Mouse (Mus musculus) myocyte (in vitro differentiated cells): ENCODE data around the gene Tasp1. TPM values are rescaled to one million over a fixed set of nuclear protein-coding genes. Genes with fewer than 3 reads are reported as not detected.
"Not testable (repeated sequence)": the region's sequence is repeated elsewhere in the genome, so short reads cannot be mapped to it uniquely, and the experiment has no call there.

Experiments used
- H3K27me3 ChIP-seq: one replicate; pipeline ENCODE4 v1.6.1; 2011; ENCODE audit not compliant: control insufficient read depth, insufficient read depth, insufficient read length
- H3K36me3 ChIP-seq: one replicate; pipeline ENCODE4 v1.6.1; 2011; ENCODE audit not compliant: control insufficient read depth, insufficient read depth
- H3K4me2 ChIP-seq: one replicate; pipeline ENCODE4 v1.6.1; 2011; ENCODE audit warnings: low read depth, control low read depth
- H3K4me3 ChIP-seq: one replicate; pipeline ENCODE4 v1.5.1; 2011; ENCODE audit warnings: mild to moderate bottlenecking, control low read depth, moderate library complexity
- H3K79me2 ChIP-seq: one replicate; pipeline ENCODE4 v1.6.1; 2011; ENCODE audit not compliant: control insufficient read depth, insufficient read depth
- H3ac ChIP-seq: one replicate; pipeline ENCODE4 v1.6.1; 2011; ENCODE audit not compliant: control insufficient read depth, insufficient read length
- CEBPB ChIP-seq: IDR thresholded peaks from 2 replicates; pipeline ENCODE4 v1.6.1; 2011; ENCODE audit warnings: mild to moderate bottlenecking, moderate library complexity; ENCODE audit not compliant: poor library complexity, insufficient read depth, severe bottlenecking
- E2F4 ChIP-seq: IDR thresholded peaks from one replicate; pipeline ENCODE4 v1.6.1; 2011; ENCODE audit warnings: mild to moderate bottlenecking, control low read depth, moderate library complexity; ENCODE audit not compliant: insufficient read depth
- MAX ChIP-seq: IDR thresholded peaks from one replicate; pipeline ENCODE4 v1.6.1; 2011; ENCODE audit warnings: low read depth, mild to moderate bottlenecking, control low read depth
- MYOD1 ChIP-seq, 3 experiments: IDR thresholded peaks; one replicate each; pipeline ENCODE4 v1.6.1; 2011; ENCODE audit warnings: control low read depth in 2 of 3, low read depth in 2 of 3, mild to moderate bottlenecking in 2 of 3, moderate library complexity in 1 of 3; ENCODE audit not compliant: insufficient read length in 2 of 3, control insufficient read depth in 1 of 3
- MYOG ChIP-seq, 3 experiments: IDR thresholded peaks; one replicate each; pipeline ENCODE4 v1.6.1; 2011; ENCODE audit warnings: control low read depth in 2 of 3, low read depth in 2 of 3, mild to moderate bottlenecking in 2 of 3; ENCODE audit not compliant: insufficient read length in 2 of 3, control insufficient read depth in 1 of 3, insufficient read depth in 1 of 3
- POLR2A ChIP-seq: IDR thresholded peaks from one replicate; pipeline ENCODE4 v1.6.1; 2011; ENCODE audit warnings: low read depth, mild to moderate bottlenecking, control low read depth, moderate library complexity; ENCODE audit not compliant: insufficient read length
- POLR2AphosphoS2 ChIP-seq: IDR thresholded peaks from one replicate; pipeline ENCODE4 v1.6.1; 2011; ENCODE audit warnings: low read depth, control low read depth; ENCODE audit not compliant: insufficient read length
- REST ChIP-seq: IDR thresholded peaks from one replicate; pipeline ENCODE4 v1.6.1; 2011; ENCODE audit warnings: mild to moderate bottlenecking, control low read depth, moderate library complexity; ENCODE audit not compliant: insufficient read depth, insufficient read length
- SRF ChIP-seq: IDR thresholded peaks from one replicate; pipeline ENCODE4 v1.6.1; 2011; ENCODE audit warnings: low read depth; ENCODE audit not compliant: control insufficient read depth, insufficient read length
- TCF12 ChIP-seq: IDR thresholded peaks from one replicate; pipeline ENCODE4 v1.6.1; 2011; ENCODE audit warnings: mild to moderate bottlenecking, control low read depth; ENCODE audit not compliant: poor library complexity, insufficient read depth, severe bottlenecking
- TCF3 ChIP-seq: IDR thresholded peaks from one replicate; pipeline ENCODE4 v1.6.1; 2011; ENCODE audit warnings: low read depth, control low read depth; ENCODE audit not compliant: insufficient read length
- USF1 ChIP-seq: IDR thresholded peaks from one replicate; pipeline ENCODE4 v1.6.1; 2011; ENCODE audit warnings: low read depth, mild to moderate bottlenecking, control low read depth, moderate library complexity
- polyA plus RNA-seq: library from polyadenylated mRNA; unstranded; fragments of >200 nt; fragmentation: generic; extraction: Trizol; gene quantifications from one replicate; pipeline ENCODE4 v1.2.1, GENCODE M21; 2012; ENCODE audit warnings: missing spikeins

The Tasp1 gene
- polyA plus RNA-seq, 1 experiment = 3.8 TPM

DNA sequence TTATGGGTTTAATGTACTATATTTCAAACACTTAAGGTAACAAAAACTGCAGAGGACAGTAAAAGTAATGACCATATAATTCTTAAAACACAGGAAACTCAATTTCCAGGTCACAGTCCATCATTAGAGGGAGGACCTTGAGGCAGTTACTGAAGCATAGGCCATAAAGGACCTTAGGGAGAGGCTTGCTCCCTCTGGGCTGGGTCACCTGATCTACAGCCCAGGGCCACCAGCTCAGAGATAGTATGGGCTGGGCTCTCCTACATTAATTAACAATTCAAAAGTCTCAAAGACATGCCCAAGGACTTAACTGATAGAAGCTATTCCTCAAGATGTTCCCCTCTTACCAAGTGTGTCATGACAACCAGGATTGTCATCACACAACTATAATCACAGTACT, 29.8 kb downstream of the Tasp1 start:
- Histone ChIP-seq H3ac (no peak overlapping the region), H3K79me2 (no peaks in the 10 kb centered on the region), H3K4me2 (no peak overlapping the region), H3K4me3 (no peak overlapping the region), H3K36me3 (peaks cover 8% of the 10 kb centered on the region), H3K27me3 (no peaks in the 10 kb centered on the region)
- no peak for TF ChIP-seq POLR2AphosphoS2
- TF ChIP-seq TCF3 = no peak
- TF ChIP-seq E2F4 = no peak
- TF ChIP-seq MAX = no peak
- TF ChIP-seq SRF = no peak
- no peak for TF ChIP-seq MYOD1 (IDR thresholded peaks at IDR 0.05; ENCODE audit: control insufficient read depth in 1 of 3, insufficient read length in 2 of 3, low read depth in 2 of 3)
- TF ChIP-seq TCF12 = no peak
- TF ChIP-seq POLR2A = no peak
- TF ChIP-seq REST = no peak
- no peak for TF ChIP-seq MYOG (IDR thresholded peaks at IDR 0.05; ENCODE audit: control insufficient read depth in 1 of 3, insufficient read depth in 1 of 3, insufficient read length in 2 of 3, low read depth in 2 of 3)
- TF ChIP-seq CEBPB = no peak
- no peak for TF ChIP-seq USF1

DNA sequence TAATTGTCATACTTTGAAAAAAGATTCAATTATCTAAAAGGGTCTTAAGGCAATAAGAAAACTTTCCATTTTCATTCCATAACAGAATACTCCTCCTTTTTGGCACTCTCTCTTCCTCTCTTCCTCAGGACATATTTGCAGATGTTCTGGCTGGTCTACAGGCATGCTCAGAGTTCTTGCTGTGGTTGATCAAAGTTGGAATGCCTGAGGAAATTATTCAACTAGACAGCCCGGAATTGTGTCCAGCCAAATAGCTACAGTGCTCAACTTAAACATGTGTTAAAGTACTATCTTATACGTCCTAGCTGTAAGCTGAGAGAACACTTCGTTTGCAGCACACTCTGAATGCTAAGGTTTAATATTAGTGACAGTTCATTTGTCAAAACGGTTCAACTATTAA, 41.7 kb downstream of the Tasp1 start:
- TF ChIP-seq MAX (no peak), E2F4 (no peak), TCF3 (no peak), MYOD1 (IDR thresholded peaks at IDR 0.05; ENCODE audit: control insufficient read depth in 1 of 3, insufficient read length in 2 of 3, low read depth in 2 of 3) (no peak)

DNA sequence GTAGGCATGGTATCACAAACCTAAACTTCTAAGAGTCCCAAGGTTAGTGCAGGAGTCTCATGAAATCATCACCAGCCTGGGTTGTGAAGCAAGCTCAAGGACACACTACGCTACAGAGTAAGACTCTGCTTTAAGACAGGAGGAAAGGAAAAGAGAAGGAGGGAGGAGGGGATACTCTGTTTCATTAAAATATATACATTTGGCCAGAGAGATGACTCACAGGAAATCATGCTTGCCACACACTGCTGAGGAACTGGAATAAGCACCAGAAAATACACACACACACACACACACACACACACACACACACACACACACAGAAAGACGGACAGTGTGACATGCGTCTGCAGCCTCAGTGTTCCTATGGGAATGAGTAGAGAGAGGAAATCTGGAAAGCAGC, 59.2 kb downstream of the Tasp1 start:
- H3K36me3 ChIP-seq = peaks cover 16% of the 10 kb centered on the region
- TF ChIP-seq MYOG (IDR thresholded peaks at IDR 0.05; ENCODE audit: control insufficient read depth in 1 of 3, insufficient read depth in 1 of 3, insufficient read length in 2 of 3, low read depth in 2 of 3) (no peak), MYOD1 (IDR thresholded peaks at IDR 0.05; ENCODE audit: control insufficient read depth in 1 of 3, insufficient read length in 2 of 3, low read depth in 2 of 3) (no peak), POLR2AphosphoS2 (no peak), TCF12 (no peak), POLR2A (no peak), MAX (no peak), E2F4 (no peak), TCF3 (no peak), REST (no peak), SRF (no peak), CEBPB (no peak), USF1 (no peak)
- no peak overlapping the region for H3ac ChIP-seq

More for the DNA sequence above, 41.7 kb downstream of the Tasp1 start:
- Histone ChIP-seq H3K79me2 (no peaks in the 10 kb centered on the region), H3K36me3 (no peaks in the 10 kb centered on the region), H3K4me3 (no peak overlapping the region), H3ac (no peak overlapping the region), H3K4me2 (no peak overlapping the region), H3K27me3 (no peaks in the 10 kb centered on the region)

DNA sequence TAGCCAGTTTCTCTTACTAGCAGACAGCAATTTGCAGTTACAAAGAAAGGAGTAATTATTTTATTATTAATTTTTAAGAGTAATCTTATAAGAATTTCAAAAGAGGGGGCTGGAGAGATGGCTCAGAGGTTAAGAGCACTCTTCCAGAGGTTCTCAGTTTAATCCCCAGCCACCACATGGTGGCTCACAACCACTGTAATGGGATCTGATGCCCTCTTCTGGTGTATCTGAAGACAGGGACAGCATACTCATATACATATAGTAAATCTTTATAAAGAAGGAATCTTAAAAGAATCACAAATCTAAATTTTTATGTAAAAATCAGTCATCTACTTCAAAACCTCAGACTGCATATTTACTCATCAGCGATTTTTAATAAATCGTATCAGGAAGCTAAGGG, 68.4 kb downstream of the Tasp1 start:
- Histone ChIP-seq H3K4me2 (no peak overlapping the region), H3K79me2 (no peaks in the 10 kb centered on the region), H3ac (no peak overlapping the region), H3K27me3 (no peaks in the 10 kb centered on the region), H3K4me3 (no peak overlapping the region), H3K36me3 (peaks cover 9% of the 10 kb centered on the region)
- no peak for TF ChIP-seq MYOG (IDR thresholded peaks at IDR 0.05; ENCODE audit: control insufficient read depth in 1 of 3, insufficient read depth in 1 of 3, insufficient read length in 2 of 3, low read depth in 2 of 3)
- no peak for TF ChIP-seq REST
- TF ChIP-seq MYOD1 (IDR thresholded peaks at IDR 0.05; ENCODE audit: control insufficient read depth in 1 of 3, insufficient read length in 2 of 3, low read depth in 2 of 3) = no peak
- no peak for TF ChIP-seq MAX
- no peak for TF ChIP-seq POLR2AphosphoS2
- no peak for TF ChIP-seq SRF
- no peak for TF ChIP-seq TCF3
- TF ChIP-seq TCF12 = no peak
- no peak for TF ChIP-seq CEBPB
- TF ChIP-seq E2F4 = no peak
- no peak for TF ChIP-seq USF1
- no peak for TF ChIP-seq POLR2A

More for the DNA sequence above, 59.2 kb downstream of the Tasp1 start:
- Histone ChIP-seq H3K27me3 (no peaks in the 10 kb centered on the region), H3K4me2 (no peak overlapping the region), H3K4me3 (no peak overlapping the region), H3K79me2 (no peaks in the 10 kb centered on the region)

DNA sequence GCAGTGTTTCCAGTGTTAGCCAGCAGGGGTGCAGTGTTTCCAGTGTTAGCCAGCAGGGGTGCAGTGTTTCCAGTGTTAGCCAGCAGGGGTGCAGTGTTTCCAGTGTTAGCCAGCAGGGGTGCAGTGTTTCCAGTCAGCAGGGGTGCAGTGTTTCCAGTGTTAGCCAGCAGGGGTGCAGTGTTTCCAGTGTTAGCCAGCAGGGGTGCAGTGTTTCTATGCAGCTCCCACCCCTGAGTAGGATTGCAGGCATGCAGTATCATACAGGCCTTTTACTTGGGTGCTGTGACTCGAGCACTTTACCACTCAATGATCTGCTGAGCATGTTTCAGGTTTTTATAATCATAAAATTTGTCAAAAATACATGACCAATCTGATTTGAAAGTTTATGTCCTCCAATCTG, 76.7 kb downstream of the Tasp1 start:
- not testable (repeated sequence) for H3ac ChIP-seq, H3K4me3 ChIP-seq, H3K36me3 ChIP-seq, H3K79me2 ChIP-seq, H3K4me2 ChIP-seq, H3K27me3 ChIP-seq

DNA sequence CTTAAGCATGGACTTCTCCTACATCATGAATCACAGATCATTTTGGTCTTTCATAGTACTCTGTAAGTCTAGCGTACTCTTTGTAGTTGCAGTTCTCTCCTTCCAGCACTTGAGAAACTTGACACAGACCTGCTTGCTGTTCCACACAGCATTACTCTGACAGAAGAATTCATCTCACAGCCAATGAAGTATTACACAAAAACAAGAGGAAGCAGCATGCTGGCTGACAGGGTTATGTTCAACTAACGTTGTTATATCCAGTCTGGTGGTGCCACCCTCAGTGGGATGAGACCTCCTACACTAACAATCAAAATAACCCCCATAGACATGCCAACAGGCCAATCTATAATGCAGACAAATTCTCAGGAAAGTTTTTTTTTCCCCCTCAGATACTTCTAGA, 99.2 kb downstream of the Tasp1 start:
- no peaks in the 10 kb centered on the region for H3K79me2 ChIP-seq
- H3K4me3 ChIP-seq = no peak overlapping the region
- H3K36me3 ChIP-seq = no peaks in the 10 kb centered on the region
- no peak overlapping the region for H3ac ChIP-seq
- no peak for TF ChIP-seq TCF12
- H3K27me3 ChIP-seq = no peaks in the 10 kb centered on the region
- H3K4me2 ChIP-seq = no peak overlapping the region
